10 mouse cellular contexts compared by ENCODE assay signal in genomic region chr13:35994067-35994466, GRCm38 (mm10). TPM values are rescaled to one million over a fixed set of nuclear protein-coding genes. Genes with fewer than 3 reads are reported as not detected.
DNase-seq lines count a peak whose midpoint lies in the region; ATAC-seq lines count a peak whose summit lies in the region.
"Had no signal": no experiment of that assay in that cellular context is flagged by ENCODE, and none has a peak within 500 bp of the region (broad histone marks: within the 10 kb centered on the region; RNA-seq: fewer than 3 reads in every experiment).

No protein-coding gene starts in this region.

- no peak overlapping the region for H3K9ac ChIP-seq in kidney, embryonic 16.5 days (replicated peaks; ENCODE audit: low read length)
- no peak overlapping the region for H3K9ac ChIP-seq in heart, embryonic 14.5 days (ENCODE audit: low read length)
- H3K9ac ChIP-seq: embryonic facial prominence, embryonic 12.5 days had no signal

- H3K4me2 ChIP-seq in kidney, embryonic 16.5 days (replicated peaks; ENCODE audit: low read depth, low read length) = no peak overlapping the region
- no peak overlapping the region for H3K4me2 ChIP-seq in heart, embryonic 14.5 days (ENCODE audit: low read length)
- H3K4me2 ChIP-seq: embryonic facial prominence, embryonic 12.5 days had no signal

- H3K9me3 ChIP-seq in kidney, embryonic 16.5 days (ENCODE audit: low read length) = no peaks in the 10 kb centered on the region
- H3K9me3 ChIP-seq in heart, embryonic 14.5 days (ENCODE audit: control insufficient read depth, low read length) = no peaks in the 10 kb centered on the region
- H3K9me3 ChIP-seq: embryonic facial prominence, embryonic 12.5 days had no signal

- H3K4me3 ChIP-seq in kidney, embryonic 16.5 days (ENCODE audit: low read length) = no peak overlapping the region
- H3K4me3 ChIP-seq in heart, embryonic 14.5 days (ENCODE audit: control insufficient read depth in 1 of 2, insufficient read depth in 1 of 2, low read depth in 1 of 2, low read length in 2 of 2) = no peak overlapping the region
- H3K4me3 ChIP-seq: embryonic facial prominence, embryonic 12.5 days had no signal

- no peaks in the 10 kb centered on the region for H3K27me3 ChIP-seq in kidney, embryonic 16.5 days (ENCODE audit: insufficient read depth, low read length)
- H3K27me3 ChIP-seq in heart, embryonic 14.5 days (ENCODE audit: control insufficient read depth, insufficient read depth, low read length) = no peaks in the 10 kb centered on the region
- H3K27me3 ChIP-seq: CH12.LX; embryonic facial prominence, embryonic 12.5 days had no signal

- H3K36me3 ChIP-seq in kidney, embryonic 16.5 days (ENCODE audit: insufficient read depth, low read length) = no peaks in the 10 kb centered on the region
- H3K36me3 ChIP-seq in heart, embryonic 14.5 days (ENCODE audit: control insufficient read depth, insufficient read depth, low read length) = no peaks in the 10 kb centered on the region
- H3K36me3 ChIP-seq: embryonic facial prominence, embryonic 12.5 days had no signal

- 58% methylated on average over 8 of the region's 8 CpGs for WGBS in kidney, embryonic 16.5 days
- WGBS in heart, embryonic 14.5 days = 19% methylated on average over 8 of the region's 8 CpGs

- no peaks in the 10 kb centered on the region for H3K4me1 ChIP-seq in kidney, embryonic 16.5 days (ENCODE audit: insufficient read depth, low read length)
- peaks cover 33 to 66% of the 10 kb centered on the region in 2 experiments for H3K4me1 ChIP-seq in heart, embryonic 14.5 days (ENCODE audit: control insufficient read depth in 2 of 2, insufficient read depth in 2 of 2, low read length in 2 of 2)
- H3K4me1 ChIP-seq: embryonic facial prominence, embryonic 12.5 days had no signal

- DNase-seq in kidney, adult 11 months = peak; percentile 77
- DNase-seq in fat pad, adult 2 months (ENCODE audit: extremely low read depth, low read depth, low spot score) = peak; percentile 23
- peak; percentile 75 for DNase-seq in layer of hippocampus, adult 9-11 months
- peak; percentile 90 for DNase-seq in lung, postnatal 14 days
- peak; percentile 53 to 71 for DNase-seq in urinary bladder, postnatal 4 days (ENCODE audit: low spot score in 2 of 2)

- no peak for ATAC-seq in kidney, embryonic 16.5 days (ENCODE audit: low FRiP score, low TSS enrichment)
- ATAC-seq in heart, embryonic 14.5 days (ENCODE audit: insufficient number of reproducible peaks, insufficient read depth, low FRiP score, low read depth) = peak; percentile 83
- ATAC-seq in inflammation-experienced regulatory T-cells, adult 6 months = no peak

- no peak overlapping the region for H3K27ac ChIP-seq in kidney, embryonic 16.5 days (ENCODE audit: low read length)
- H3K27ac ChIP-seq in heart, embryonic 14.5 days (replicated peaks in 1 of 2; ENCODE audit: control insufficient read depth in 1 of 2, insufficient read depth in 1 of 2, low read depth in 2 of 2, low read length in 2 of 2) = peak overlapping the region; percentile 15 to 63
- H3K27ac ChIP-seq: embryonic facial prominence, embryonic 12.5 days had no signal

RNA-seq across cellular contexts. Expression of gene Ppp1r3g, which starts 35.4 kb away (rescaled TPM):
- 0.90 and 1.2 TPM in 2 replicates for polyA plus RNA-seq in kidney, embryonic 16.5 days (2015; fragmentation: Nextera tagmentation; extraction: Ambion mirVana)
- 3.9 and 4.3 TPM in 2 replicates for polyA plus RNA-seq in heart, embryonic 14.5 days (2014; fragmentation: Nextera tagmentation; extraction: Ambion mirVana)
- under 1 TPM in 1 of 3 experiments, not detected in 2; 0.19 TPM for polyA plus RNA-seq in inflammation-experienced regulatory T-cells, adult 6 months (2017; shearing (Covaris generic))

Comparison
In these comparisons a context has a peak if more than half of its experiments do, and no peak if none do; other contexts are left out.
1. DNase-seq: peak in every context shown above with its lines; median percentile 90 in lung, postnatal 14 days; 77 in kidney, adult 11 months; 75 in layer of hippocampus, adult 9-11 months; 62 in urinary bladder, postnatal 4 days; 23 in fat pad, adult 2 months.